Comparison of ENCODE assay signal across 34 mouse cellular contexts in genomic region chr7:30828871-30829270, GRCm38 (mm10). TPM values are rescaled to one million over a fixed set of nuclear protein-coding genes. Genes with fewer than 3 reads are reported as not detected.
"Had no signal": no experiment of that assay in that cellular context is flagged by ENCODE, and none has a peak within 500 bp of the region (broad histone marks: within the 10 kb centered on the region; RNA-seq: fewer than 3 reads in every experiment).

No protein-coding gene starts in this region.

RNA-seq across cellular contexts. Expression of gene Ffar2, which starts 5.3 kb away (rescaled TPM):
- total RNA-seq: forebrain, postnatal 0 days; heart, adult 2 months had no signal
- polyA plus RNA-seq: embryonic facial prominence, embryonic 10.5 days; embryonic facial prominence, embryonic 11.5 days; embryonic facial prominence, embryonic 12.5 days; embryonic facial prominence, embryonic 13.5 days; embryonic facial prominence, embryonic 15.5 days; erythroblast, embryonic 14.5 days; forebrain, embryonic 10.5 days; forebrain, embryonic 11.5 days; forebrain, embryonic 12.5 days; forebrain, embryonic 13.5 days; forebrain, embryonic 16.5 days; heart, embryonic 11.5 days; heart, embryonic 12.5 days had no signal

RNA-seq across cellular contexts. Expression of gene Ffar3, which starts 27.1 kb away (rescaled TPM):
- total RNA-seq: common myeloid progenitor, adult 5-6 weeks; forebrain, postnatal 0 days; gastrocnemius, adult 18-20 months; gastrocnemius, adult 2 months; gastrocnemius, adult 8-10 months; gastrocnemius, postnatal 10 days; gastrocnemius, postnatal 14 days; gastrocnemius, postnatal 25 days; gastrocnemius, postnatal 36 days; gastrocnemius, postnatal 4 days; granulocyte monocyte progenitor cell, adult 5-6 weeks; heart, adult 18-20 months; heart, adult 2 months; heart, adult 8-10 months had no signal
- polyA plus RNA-seq: embryonic facial prominence, embryonic 10.5 days; embryonic facial prominence, embryonic 11.5 days; embryonic facial prominence, embryonic 13.5 days; embryonic facial prominence, embryonic 14.5 days; embryonic facial prominence, embryonic 15.5 days; erythroblast, embryonic 14.5 days; forebrain, embryonic 10.5 days; forebrain, embryonic 11.5 days; forebrain, embryonic 12.5 days; forebrain, embryonic 13.5 days; forebrain, embryonic 14.5 days; forebrain, embryonic 15.5 days; forebrain, embryonic 16.5 days; forebrain, postnatal 0 days; frontal cortex, adult 2 months; gonadal fat pad, adult 2 months; heart, adult 2 months; heart, embryonic 11.5 days; heart, embryonic 12.5 days had no signal

RNA-seq across cellular contexts. Expression of gene Ffar1, which starts 32.5 kb away (rescaled TPM):
- total RNA-seq: common myeloid progenitor, adult 5-6 weeks; forebrain, postnatal 0 days; gastrocnemius, adult 18-20 months; gastrocnemius, adult 2 months; gastrocnemius, adult 8-10 months; gastrocnemius, postnatal 10 days; gastrocnemius, postnatal 14 days; gastrocnemius, postnatal 25 days; gastrocnemius, postnatal 36 days; gastrocnemius, postnatal 4 days; granulocyte monocyte progenitor cell, adult 5-6 weeks; heart, adult 2 months; heart, adult 8-10 months had no signal
- polyA plus RNA-seq: embryonic facial prominence, embryonic 10.5 days; embryonic facial prominence, embryonic 11.5 days; embryonic facial prominence, embryonic 12.5 days; embryonic facial prominence, embryonic 13.5 days; embryonic facial prominence, embryonic 14.5 days; embryonic facial prominence, embryonic 15.5 days; erythroblast, embryonic 14.5 days; forebrain, embryonic 10.5 days; forebrain, embryonic 11.5 days; forebrain, embryonic 12.5 days; forebrain, embryonic 13.5 days; forebrain, embryonic 14.5 days; forebrain, embryonic 15.5 days; forebrain, embryonic 16.5 days; forebrain, postnatal 0 days; frontal cortex, adult 2 months; heart, embryonic 10.5 days; heart, embryonic 11.5 days; heart, embryonic 12.5 days had no signal

RNA-seq across cellular contexts. Expression of gene Krtdap, which starts 41.2 kb away (rescaled TPM):
- total RNA-seq: common myeloid progenitor, adult 5-6 weeks; forebrain, postnatal 0 days; gastrocnemius, postnatal 36 days; granulocyte monocyte progenitor cell, adult 5-6 weeks; heart, adult 18-20 months; heart, adult 2 months; heart, adult 8-10 months had no signal
- polyA plus RNA-seq: cortical plate, adult 2 months; embryonic facial prominence, embryonic 10.5 days; embryonic facial prominence, embryonic 11.5 days; erythroblast, embryonic 14.5 days; forebrain, embryonic 10.5 days; forebrain, embryonic 11.5 days; forebrain, embryonic 12.5 days; forebrain, embryonic 13.5 days; forebrain, embryonic 14.5 days; forebrain, embryonic 16.5 days; frontal cortex, adult 2 months; heart, adult 2 months; heart, embryonic 10.5 days; heart, embryonic 11.5 days; heart, embryonic 12.5 days had no signal

RNA-seq across cellular contexts. Expression of gene Cd22, which starts 51.3 kb away (rescaled TPM):
- total RNA-seq: forebrain, postnatal 0 days; gastrocnemius, adult 18-20 months; gastrocnemius, adult 8-10 months; gastrocnemius, postnatal 36 days; granulocyte monocyte progenitor cell, adult 5-6 weeks had no signal
- polyA plus RNA-seq: embryonic facial prominence, embryonic 11.5 days; embryonic facial prominence, embryonic 13.5 days; erythroblast, embryonic 14.5 days; forebrain, embryonic 10.5 days; forebrain, embryonic 11.5 days; forebrain, embryonic 12.5 days; forebrain, embryonic 13.5 days; forebrain, embryonic 14.5 days; forebrain, embryonic 15.5 days; forebrain, postnatal 0 days; heart, embryonic 10.5 days; heart, embryonic 11.5 days; heart, embryonic 12.5 days had no signal
